Mouse (Mus musculus) lung, postnatal 0 days (tissue): Measurements from ENCODE around the gene 1700093K21Rik. TPM values are rescaled to one million over a fixed set of nuclear protein-coding genes. Genes with fewer than 3 reads are reported as not detected.

ENCODE experiments used
- ATAC-seq: fragments of 200-750 bp; cut with Nextera tagmentation; 2 replicates; pipeline ENCODE4 v1.8.0; 2017; ENCODE audit warnings: moderate library complexity
- DNase-seq: peaks from one replicate; pipeline ENCODE4 v3.0.0-alpha.2; 2016; ENCODE audit warnings: low spot score
- H3K27ac ChIP-seq: fragments of 300-500 bp; sonication (generic); 2 replicates; pipeline ENCODE4 v1.5.1; 2014; ENCODE audit warnings: antibody characterized with exemption, mild to moderate bottlenecking, low read length, mixed read lengths
- H3K27me3 ChIP-seq: fragments of 300-500 bp; sonication (generic); replicated peaks from 2 replicates; pipeline ENCODE4 v1.6.1; 2014; ENCODE audit warnings: low read length, mixed read lengths; ENCODE audit not compliant: insufficient read depth
- H3K36me3 ChIP-seq: fragments of 300-500 bp; sonication (generic); 2 replicates; pipeline ENCODE4 v1.6.1; 2014; ENCODE audit warnings: low read length, mixed read lengths; ENCODE audit not compliant: insufficient read depth
- H3K4me1 ChIP-seq: fragments of 300-500 bp; sonication (generic); 2 replicates; pipeline ENCODE4 v1.6.1; 2014; ENCODE audit warnings: antibody characterized with exemption, low read depth, low read length, mixed read lengths; ENCODE audit not compliant: insufficient read depth
- H3K4me2 ChIP-seq: fragments of 300-500 bp; sonication (generic); replicated peaks from 2 replicates; pipeline ENCODE4 v1.6.1; 2014; ENCODE audit warnings: low read depth, mild to moderate bottlenecking, low read length, moderate library complexity, mixed read lengths
- H3K4me3 ChIP-seq: fragments of 300-500 bp; sonication (generic); 2 replicates; pipeline ENCODE4 v1.5.1; 2014; ENCODE audit warnings: low read depth, low read length
- H3K9ac ChIP-seq: fragments of 300-500 bp; sonication (generic); replicated peaks from 2 replicates; pipeline ENCODE4 v1.6.1; 2014; ENCODE audit warnings: low read depth, mild to moderate bottlenecking
- H3K9me3 ChIP-seq: fragments of 300-500 bp; sonication (generic); 2 replicates; pipeline ENCODE4 v1.6.1; 2016; ENCODE audit warnings: low read length, mixed read lengths
- CTCF ChIP-seq: IDR thresholded peaks from 2 replicates; pipeline ENCODE4 v1.5.1; 2016; ENCODE audit warnings: antibody characterized with exemption, mild to moderate bottlenecking
- EP300 ChIP-seq: IDR thresholded peaks from 2 replicates; pipeline ENCODE4 v1.6.1; 2016; ENCODE audit warnings: antibody characterized with exemption, mild to moderate bottlenecking, control low read depth
- whole genome bisulfite sequencing: fragments of 180-500 bp; shearing (Covaris S2); extraction: QIAGEN DNeasy Blood & Tissue Kit; methylation state at CpG from one replicate; pipeline ENCODE4 v1.1.7; 2014; 5-methylcytosine and 5-hydroxymethylcytosine counted together
- polyA plus RNA-seq: library from polyadenylated mRNA; unstranded; fragments of >200 nt; fragmentation: Nextera tagmentation; extraction: Ambion mirVana; gene quantifications from 2 replicates; pipeline ENCODE4 v1.2.1, GENCODE M21; 2015

Gene 1700093K21Rik
- polyA plus RNA-seq, result 0.14 and 0.20 TPM in 2 replicates

DNA sequence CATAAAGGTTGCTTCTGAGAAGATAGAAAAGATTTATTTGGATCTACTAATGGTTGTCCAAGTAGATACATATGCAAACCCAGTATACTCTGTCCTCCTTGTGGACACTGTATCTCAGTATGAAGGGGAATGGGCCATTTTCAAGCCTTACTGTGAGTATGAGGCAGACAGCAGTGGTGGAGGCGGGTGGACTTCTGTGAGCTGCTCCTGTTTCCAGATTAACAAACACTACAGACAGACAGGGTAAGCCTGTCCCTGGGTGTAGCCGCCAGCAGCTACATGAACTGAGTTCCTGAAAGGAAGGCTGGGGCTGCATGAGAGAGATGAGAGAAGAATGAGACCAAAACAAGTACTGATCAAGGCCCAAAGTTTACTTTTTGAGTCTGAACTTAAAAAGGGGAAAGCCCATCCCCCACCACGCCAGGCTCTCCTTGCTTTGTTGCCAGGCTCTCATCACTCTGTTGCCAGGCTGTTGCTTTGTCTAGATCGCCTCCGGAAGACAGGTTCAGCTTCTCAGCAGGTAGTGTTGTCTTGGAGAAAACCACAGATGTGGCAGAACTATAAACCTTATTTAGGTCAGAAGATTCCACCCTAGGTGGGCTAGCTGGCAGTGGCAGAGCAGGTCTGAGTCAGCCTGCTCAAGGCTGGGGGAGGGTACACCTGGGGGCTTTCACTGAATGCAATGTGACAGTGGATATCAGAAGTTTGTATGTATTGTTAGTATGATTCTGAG lies at the start of gene 1700093K21Rik:
TSS of gene 1700093K21Rik (minus strand) at position 683 of the 733 bp plus-strand sequence.
- no peak for ATAC-seq
- WGBS, result 47% methylated on average over 5 of the region's 5 CpGs
- no peak within 1 kb of the TSS for H3K27ac ChIP-seq
- H3K27me3 ChIP-seq, result no peaks in the 10 kb centered on the region
- no peaks in the 10 kb centered on the region for H3K4me1 ChIP-seq
- TF ChIP-seq CTCF (no peak), EP300 (no peak)
- no peak for DNase-seq
- H3K4me2 ChIP-seq, result no peak within 1 kb of the TSS
- no peak within 1 kb of the TSS for H3K4me3 ChIP-seq
- no peaks in the 10 kb centered on the region for H3K36me3 ChIP-seq
- H3K9me3 ChIP-seq, result no peaks in the 10 kb centered on the region
- no peak within 1 kb of the TSS for H3K9ac ChIP-seq

DNA sequence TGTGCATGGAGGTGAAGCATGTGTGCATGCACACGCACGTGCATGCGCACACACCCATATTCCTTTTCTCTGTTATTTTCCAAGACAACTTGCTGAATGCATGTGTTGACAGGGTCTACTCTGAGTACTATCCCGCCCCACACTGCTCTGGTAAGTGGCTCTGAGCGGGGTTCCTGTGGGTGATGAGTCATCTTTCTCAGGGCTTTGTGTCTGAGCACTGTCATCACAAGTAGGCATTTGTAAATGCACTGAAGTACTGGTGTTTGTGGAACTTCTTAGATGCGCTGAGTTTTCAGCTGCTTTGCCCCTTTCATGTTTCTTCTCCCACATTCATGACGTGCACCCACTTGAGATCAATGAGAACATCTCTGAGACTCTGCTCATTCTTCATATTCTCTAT lies 49.2 kb upstream of the 1700093K21Rik start:
- Histone ChIP-seq H3K4me2 (no peak overlapping the region), H3K36me3 (peaks cover 3% of the 10 kb centered on the region; the same call in 1 of the 2 replicates), H3K27me3 (no peaks in the 10 kb centered on the region), H3K27ac (no peak overlapping the region), H3K9ac (no peak overlapping the region), H3K4me3 (no peak overlapping the region), H3K4me1 (no peaks in the 10 kb centered on the region), H3K9me3 (no peaks in the 10 kb centered on the region)
- DNase-seq (no peak), ATAC-seq (no peak)
- TF ChIP-seq CTCF (no peak), EP300 (no peak)
- WGBS, result 90% methylated on average over 7 of the region's 7 CpGs

DNA sequence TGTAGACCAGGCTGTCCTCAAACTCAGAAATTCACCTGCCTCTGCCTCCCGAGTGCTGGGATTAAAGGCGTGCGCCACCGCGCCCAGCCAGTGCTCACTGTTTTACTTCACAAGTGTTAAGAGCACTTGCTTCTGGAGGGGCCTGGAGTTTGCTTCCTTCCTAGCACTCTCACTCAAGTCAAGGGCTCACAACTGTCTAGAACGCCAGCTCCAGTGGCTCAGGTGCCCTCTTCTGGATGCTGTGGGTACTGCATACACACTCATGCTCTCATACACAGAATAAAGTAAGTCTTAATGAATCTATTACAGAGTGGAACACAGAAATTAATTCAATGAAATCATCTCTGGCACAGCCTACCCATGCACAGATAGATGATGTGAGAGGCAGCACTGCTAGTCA lies 44.8 kb upstream of the 1700093K21Rik start:
- DNase-seq (peak; percentile 76), ATAC-seq (peak; percentile 64)
- no peaks in the 10 kb centered on the region for H3K27me3 ChIP-seq
- H3K4me1 ChIP-seq, result no peaks in the 10 kb centered on the region
- no peaks in the 10 kb centered on the region for H3K9me3 ChIP-seq
- no peak overlapping the region for H3K9ac ChIP-seq
- WGBS, result 45% methylated on average over 6 of the region's 6 CpGs
- H3K27ac ChIP-seq, result no peak overlapping the region
- H3K36me3 ChIP-seq, result no peaks in the 10 kb centered on the region
- TF ChIP-seq EP300 (no peak), CTCF (peak; percentile 87)
- H3K4me2 ChIP-seq, result no peak overlapping the region
- no peak overlapping the region for H3K4me3 ChIP-seq

DNA sequence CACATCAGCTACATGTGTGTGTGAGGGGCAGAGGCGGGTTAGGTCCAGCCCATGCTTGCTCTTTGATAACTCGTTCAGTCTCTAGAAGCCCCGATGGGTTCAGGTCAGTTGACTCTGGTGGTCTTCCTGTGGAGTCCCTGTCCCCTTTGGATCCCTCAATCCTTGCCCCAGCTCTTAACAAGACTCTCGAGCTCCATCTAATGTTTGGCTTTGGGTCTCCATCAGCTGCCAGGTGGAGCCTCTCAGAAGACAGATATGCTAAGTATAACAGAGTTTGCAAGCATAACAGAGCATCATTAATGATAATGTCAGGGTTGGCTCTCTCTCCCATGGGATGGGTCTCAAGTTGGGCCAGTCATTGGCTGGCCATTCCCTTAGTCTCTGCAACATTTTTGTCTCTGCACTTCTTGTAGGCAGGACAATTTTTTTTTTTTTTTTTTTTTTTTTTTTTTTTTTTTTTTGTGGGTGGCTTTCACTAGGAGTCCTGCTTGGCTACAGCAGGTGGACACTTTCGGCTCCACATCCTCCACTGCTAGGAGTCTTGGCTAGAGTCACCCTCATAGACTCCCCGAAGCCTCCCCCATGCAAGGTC lies 36.2 kb upstream of the 1700093K21Rik start:
- H3K27ac ChIP-seq, result no peak overlapping the region
- H3K4me3 ChIP-seq, result no peak overlapping the region
- no peaks in the 10 kb centered on the region for H3K27me3 ChIP-seq
- no peak for ATAC-seq
- no peak overlapping the region for H3K4me2 ChIP-seq
- no peak overlapping the region for H3K9ac ChIP-seq
- no peak for TF ChIP-seq EP300
- no peak for TF ChIP-seq CTCF
- DNase-seq, result no peak
- no peaks in the 10 kb centered on the region for H3K36me3 ChIP-seq
- WGBS, result 59% methylated on average over 6 of the region's 6 CpGs
- H3K9me3 ChIP-seq, result no peaks in the 10 kb centered on the region
- H3K4me1 ChIP-seq, result no peaks in the 10 kb centered on the region

DNA sequence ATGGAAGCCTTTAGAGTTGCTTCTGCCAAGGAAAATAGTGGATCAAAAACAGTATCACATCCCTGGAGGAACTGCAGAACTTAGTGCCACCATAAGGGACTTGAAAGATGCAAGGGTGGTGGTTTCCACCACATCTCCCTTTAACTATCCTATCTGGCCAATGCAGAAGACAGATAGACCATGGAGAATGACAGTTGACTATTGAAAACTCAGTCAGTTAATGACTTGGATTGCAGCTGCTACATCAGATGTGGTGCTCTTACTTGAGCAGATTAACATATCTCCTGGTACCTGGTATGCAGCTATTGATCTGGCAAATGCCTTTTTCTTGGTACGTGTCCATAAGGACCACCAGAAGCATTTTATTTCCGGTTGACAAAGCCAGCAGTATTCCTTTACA lies 16.5 kb upstream of the 1700093K21Rik start:
- H3K9me3 ChIP-seq, result no peaks in the 10 kb centered on the region
- no peaks in the 10 kb centered on the region for H3K27me3 ChIP-seq
- no peak for DNase-seq
- ATAC-seq, result no peak
- no peak overlapping the region for H3K4me3 ChIP-seq
- no peaks in the 10 kb centered on the region for H3K4me1 ChIP-seq
- H3K27ac ChIP-seq, result no peak overlapping the region
- TF ChIP-seq CTCF (no peak), EP300 (no peak)
- no peaks in the 10 kb centered on the region for H3K36me3 ChIP-seq
- H3K9ac ChIP-seq, result no peak overlapping the region
- H3K4me2 ChIP-seq, result no peak overlapping the region
- 91% methylated on average over 2 of the region's 2 CpGs for WGBS

DNA sequence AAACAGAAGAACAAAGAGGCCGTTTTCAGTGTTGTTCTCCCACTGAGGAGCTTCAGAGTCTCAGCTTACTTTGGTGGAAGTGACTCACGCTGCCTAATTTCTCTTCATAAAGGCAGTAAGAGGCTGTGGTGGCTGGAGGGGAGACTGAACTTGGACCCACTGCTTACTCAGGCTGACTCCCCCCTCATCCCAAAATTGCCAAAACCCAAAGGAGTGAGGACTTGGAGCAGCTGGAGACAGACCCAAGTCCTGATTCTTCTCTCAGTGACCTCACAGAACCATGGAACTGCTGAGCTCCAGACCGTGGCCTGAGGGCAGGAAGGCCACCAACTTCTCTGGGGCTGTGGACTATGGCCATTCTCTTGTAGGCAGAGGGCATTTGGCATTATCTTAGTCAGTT lies 2.0 kb downstream of the 1700093K21Rik start:
- no peak for ATAC-seq
- no peak for DNase-seq

More for the DNA sequence above, 2.0 kb downstream of the 1700093K21Rik start:
- Histone ChIP-seq H3K27me3 (no peaks in the 10 kb centered on the region), H3K9ac (no peak overlapping the region), H3K4me3 (no peak overlapping the region), H3K27ac (no peak overlapping the region), H3K9me3 (no peaks in the 10 kb centered on the region), H3K4me1 (no peaks in the 10 kb centered on the region), H3K4me2 (no peak overlapping the region), H3K36me3 (no peaks in the 10 kb centered on the region)
- TF ChIP-seq CTCF, result no peak
- 84% methylated on average over 3 of the region's 3 CpGs for WGBS
